Mouse (Mus musculus): ENCODE results near the gene Olfr1049.
"Not testable (repeated sequence)": the region's sequence is repeated elsewhere in the genome, so short reads cannot be mapped to it uniquely, and the experiment has no call there.

Olfr1049 gene

DNA sequence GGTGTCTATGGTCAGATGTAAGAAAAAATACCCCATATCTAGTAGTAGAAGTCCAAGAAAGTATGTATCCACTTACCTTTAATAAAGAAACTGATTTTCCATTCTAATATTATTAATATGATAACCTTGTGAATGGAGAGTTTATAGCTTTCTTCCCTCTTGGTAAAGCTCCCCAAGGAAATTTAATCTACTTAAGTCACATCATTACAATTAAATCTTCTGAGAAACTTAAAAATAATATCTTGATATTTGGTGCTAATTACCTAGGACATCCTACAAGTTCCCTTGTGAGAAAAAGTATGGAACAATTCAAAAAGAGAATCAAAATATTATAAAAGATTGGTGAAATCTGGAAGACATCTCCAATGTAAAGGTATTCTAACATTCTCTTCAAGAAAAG lies at the start of gene Olfr1049:
Gene Olfr1049 (minus strand): TSS at position 101 of the 400 bp plus-strand sequence.
- not testable (repeated sequence) for DNase-seq (ENCODE audit: low read depth, low spot score)

DNA sequence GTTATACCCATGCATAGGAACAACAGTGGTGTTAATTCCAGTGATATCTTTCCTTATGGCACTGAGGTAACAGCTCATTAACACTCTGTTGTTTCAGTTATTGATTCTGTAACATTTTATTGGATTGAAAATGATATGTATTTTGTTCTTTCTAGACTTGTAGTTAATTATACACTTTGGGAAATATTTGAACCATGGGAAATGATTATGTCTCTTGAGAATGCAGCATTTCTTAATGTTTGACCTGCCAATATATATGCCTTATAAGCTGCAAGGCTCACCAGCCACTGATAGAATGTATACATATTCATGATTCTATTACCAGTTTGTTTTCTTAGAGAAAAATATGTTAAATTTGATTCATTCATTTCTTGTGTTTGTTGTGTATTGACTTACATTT lies 34.0 kb upstream of the Olfr1049 start, which contains the start of gene Olfr1052:
Gene Olfr1052 (plus strand): TSS at position 301 of the 400 bp plus-strand sequence.
- no peak for DNase-seq (ENCODE audit: low read depth, low spot score)

DNA sequence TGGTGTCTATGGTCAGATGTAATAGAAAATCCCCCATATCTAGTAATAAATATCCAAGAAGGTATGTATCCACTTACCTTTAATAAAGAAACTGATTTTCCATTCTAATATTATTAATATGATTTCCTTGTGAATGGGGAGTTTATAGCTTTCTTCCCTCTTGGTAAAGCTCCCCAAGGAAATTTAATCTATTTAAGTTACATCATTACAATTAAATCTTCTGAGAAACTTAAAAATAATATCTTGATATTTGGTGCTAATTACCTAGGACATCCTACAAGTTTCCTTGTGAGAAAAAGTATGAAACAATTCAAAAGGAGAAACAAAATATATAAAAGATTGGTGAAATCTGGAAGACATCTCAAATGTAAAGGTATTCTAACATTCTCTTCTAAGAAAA lies 20.9 kb upstream of the Olfr1049 start, which contains the start of gene Olfr1051:
Gene Olfr1051 (minus strand): TSS at position 101 of the 400 bp plus-strand sequence.
- not testable (repeated sequence) for DNase-seq (ENCODE audit: low read depth, low spot score)

DNA sequence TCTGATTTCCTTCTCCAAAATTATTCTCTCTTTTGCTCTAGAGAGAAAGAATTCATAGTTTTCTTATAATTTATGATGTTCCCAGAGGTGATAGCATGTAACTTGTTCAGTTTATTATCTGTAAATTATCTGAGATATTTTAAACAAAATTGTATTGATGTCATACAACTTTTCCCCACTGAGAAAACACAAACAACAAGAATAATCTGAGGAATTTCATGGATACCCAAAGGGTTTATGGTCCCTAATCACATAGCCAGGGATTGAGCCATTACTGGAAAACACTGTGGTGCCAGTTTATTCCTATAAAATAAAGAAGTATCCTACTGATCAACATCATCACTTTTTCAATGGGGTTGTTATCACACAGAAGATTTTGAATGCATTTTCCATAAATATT lies 17.9 kb downstream of the Olfr1049 start, which contains the start of gene Olfr1048:
Gene Olfr1048 (minus strand): TSS at position 101 of the 400 bp plus-strand sequence.
- no peak for DNase-seq (ENCODE audit: low read depth, low spot score)

DNA sequence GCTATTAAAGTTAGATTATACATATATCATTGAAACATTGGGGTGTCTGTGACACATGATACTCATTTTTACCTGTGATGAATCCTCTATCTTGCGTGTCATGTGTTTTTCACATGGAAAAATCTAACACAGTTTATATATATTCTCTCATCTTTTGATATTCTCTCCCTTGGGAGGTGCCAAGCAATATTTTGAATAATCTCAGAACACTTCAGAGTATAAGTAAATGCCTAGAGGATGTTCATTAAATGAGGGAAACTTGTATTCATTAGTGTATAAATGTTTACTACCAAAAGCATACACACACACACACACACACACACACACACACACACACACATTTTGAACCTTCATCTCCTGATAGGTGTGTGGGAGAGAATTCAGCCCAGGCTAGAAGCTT lies 26.8 kb downstream of the Olfr1049 start, which contains the start of gene Olfr1047:
Gene Olfr1047 (minus strand): TSS at position 101 of the 400 bp plus-strand sequence.
- no peak for DNase-seq (ENCODE audit: low read depth, low spot score)

DNA sequence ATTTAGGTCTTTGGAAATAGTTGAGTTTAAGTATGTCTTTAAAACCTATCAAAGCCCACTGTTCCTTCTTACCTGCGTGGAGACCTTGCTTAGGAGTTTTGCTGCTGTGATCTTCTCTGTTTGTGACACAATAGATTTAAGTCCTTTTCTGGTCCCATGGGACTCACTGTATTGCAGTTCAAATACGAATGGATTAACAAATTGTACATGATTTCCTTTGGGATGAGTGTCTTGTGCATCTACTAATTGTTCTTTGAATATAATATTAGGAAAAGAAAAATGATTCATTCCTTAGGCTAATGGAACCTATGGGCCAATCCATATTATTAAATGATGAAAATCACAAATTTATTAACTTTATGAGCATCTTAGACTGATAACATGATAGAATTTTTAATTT lies 38.9 kb downstream of the Olfr1049 start, which contains the start of gene Olfr1046:
Gene Olfr1046 (minus strand): TSS at position 101 of the 400 bp plus-strand sequence.
- no peak for DNase-seq (ENCODE audit: low read depth, low spot score)

Measured in embryo, embryonic 11.5 days (tissue).